Mouse (Mus musculus): Measurements from ENCODE around the gene Siglecf. TPM values are rescaled to one million over a fixed set of nuclear protein-coding genes. Genes with fewer than 3 reads are reported as not detected.
"Not testable (repeated sequence)": the region's sequence is repeated elsewhere in the genome, so short reads cannot be mapped to it uniquely, and the experiment has no call there.

Gene Siglecf
- polyA plus RNA-seq, 1 experiment: 2.7 TPM

DNA sequence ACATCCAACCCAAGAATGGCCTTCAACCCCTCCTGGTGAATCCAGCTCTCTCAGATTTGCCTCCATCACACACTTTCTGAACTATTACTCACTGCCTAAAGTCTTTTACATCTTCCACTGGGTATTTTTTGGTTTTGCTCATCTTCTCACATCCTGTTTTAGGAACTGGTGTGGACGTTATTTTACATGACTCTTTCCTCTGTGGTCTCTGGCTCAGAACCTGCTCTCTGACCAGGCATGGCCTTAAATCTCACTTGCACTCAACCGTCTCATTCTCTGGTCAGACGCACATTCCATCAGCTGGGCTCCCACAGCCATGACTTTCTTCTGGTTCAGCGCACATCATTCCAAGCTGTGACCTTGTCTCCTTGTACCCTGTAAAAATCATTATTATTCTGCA is 10.4 kb upstream of the Siglecf start:
- Histone ChIP-seq H3K4me1 (peaks cover 27% of the 10 kb centered on the region), H3K27me3 (replicated peaks) (no peaks in the 10 kb centered on the region), H3K36me3 (replicated peaks; ENCODE audit: low read length) (no peaks in the 10 kb centered on the region), H3K4me3 (replicated peaks) (no peak overlapping the region), H3K9me3 (no peaks in the 10 kb centered on the region)
- no peak for TF ChIP-seq GATA1 (IDR thresholded peaks at IDR 0.05; ENCODE audit: borderline replicate concordance, low read length)
- no peak for TF ChIP-seq FLI1 (IDR thresholded peaks at IDR 0.05; ENCODE audit: low read length)

DNA sequence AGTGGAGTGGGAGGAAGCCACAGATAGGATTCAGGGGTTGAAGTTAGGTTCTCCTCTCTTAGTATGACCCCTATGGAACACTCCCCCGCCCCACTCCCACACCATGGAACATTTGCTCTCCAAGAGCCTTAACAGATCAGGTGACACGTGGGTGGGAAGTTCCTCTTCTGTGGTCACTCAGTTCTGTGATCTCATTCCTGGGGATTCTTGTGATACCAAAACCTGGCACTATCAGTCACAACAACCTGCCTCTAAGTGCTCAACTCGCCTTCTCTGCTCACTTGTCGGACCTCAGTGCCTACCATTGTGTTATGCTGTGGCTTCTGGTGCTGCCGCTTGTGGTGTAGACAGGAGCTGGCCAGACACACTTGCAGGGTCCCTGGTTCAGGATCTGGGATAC is 8.0 kb upstream of the Siglecf start:
- no peaks in the 10 kb centered on the region for H3K36me3 ChIP-seq (replicated peaks; ENCODE audit: low read length)
- peaks cover 51% of the 10 kb centered on the region for H3K4me1 ChIP-seq
- H3K9me3 ChIP-seq: no peaks in the 10 kb centered on the region
- peak overlapping the region; percentile 60 for H3K4me3 ChIP-seq (replicated peaks)
- no peak for TF ChIP-seq GATA1 (IDR thresholded peaks at IDR 0.05; ENCODE audit: borderline replicate concordance, low read length)
- TF ChIP-seq FLI1 (IDR thresholded peaks at IDR 0.05; ENCODE audit: low read length): no peak
- H3K27me3 ChIP-seq (replicated peaks): no peaks in the 10 kb centered on the region

DNA sequence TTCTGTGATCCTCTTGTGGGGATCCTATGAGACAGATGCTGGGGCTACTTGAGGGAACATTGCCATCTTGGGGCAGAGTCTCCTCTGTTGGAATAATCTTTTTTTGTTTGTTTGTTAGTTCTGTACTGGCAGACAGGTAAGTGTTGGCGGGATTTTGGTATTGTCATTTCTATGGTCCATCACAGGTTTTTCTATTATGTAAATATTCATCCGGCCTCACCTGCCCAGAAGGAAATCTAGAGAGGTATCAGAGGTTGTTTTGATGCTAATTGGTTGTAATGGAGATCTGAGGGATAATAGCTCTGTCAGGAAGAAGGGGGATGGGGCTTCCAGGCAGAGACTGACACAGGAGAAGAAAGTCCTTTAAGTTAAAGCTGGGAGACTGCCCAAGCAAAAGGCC is 7.1 kb upstream of the Siglecf start:
- H3K36me3 ChIP-seq (replicated peaks; ENCODE audit: low read length): no peaks in the 10 kb centered on the region
- peaks cover 58% of the 10 kb centered on the region for H3K4me1 ChIP-seq
- TF ChIP-seq FLI1 (IDR thresholded peaks at IDR 0.05; ENCODE audit: low read length) (no peak), GATA1 (IDR thresholded peaks at IDR 0.05; ENCODE audit: borderline replicate concordance, low read length) (no peak)

DNA sequence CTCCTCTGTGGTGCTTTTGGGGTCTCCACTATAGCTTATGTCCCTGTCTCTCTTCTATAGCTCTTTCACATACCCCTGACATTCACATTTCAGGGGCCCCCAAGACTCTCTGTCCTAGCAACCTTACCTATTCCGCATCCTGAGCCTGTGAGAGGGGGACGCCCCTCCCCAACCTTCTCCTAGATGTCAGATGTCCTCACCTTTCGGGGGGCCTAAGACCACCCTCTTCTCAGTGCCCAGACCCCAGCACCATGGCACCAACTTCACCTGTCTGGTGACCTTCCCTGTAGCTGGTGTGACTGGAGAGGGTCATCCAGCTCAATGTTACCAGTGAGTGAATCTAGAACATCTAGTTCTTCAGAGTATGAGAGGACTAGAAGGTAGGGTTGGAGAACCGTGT is 6.7 kb upstream of the Siglecf start:
- H3K9me3 ChIP-seq: no peaks in the 10 kb centered on the region

More for the DNA sequence above, 7.1 kb upstream of the Siglecf start:
- Histone ChIP-seq H3K4me3 (replicated peaks) (no peak overlapping the region), H3K9me3 (no peaks in the 10 kb centered on the region), H3K27me3 (replicated peaks) (no peaks in the 10 kb centered on the region)

DNA sequence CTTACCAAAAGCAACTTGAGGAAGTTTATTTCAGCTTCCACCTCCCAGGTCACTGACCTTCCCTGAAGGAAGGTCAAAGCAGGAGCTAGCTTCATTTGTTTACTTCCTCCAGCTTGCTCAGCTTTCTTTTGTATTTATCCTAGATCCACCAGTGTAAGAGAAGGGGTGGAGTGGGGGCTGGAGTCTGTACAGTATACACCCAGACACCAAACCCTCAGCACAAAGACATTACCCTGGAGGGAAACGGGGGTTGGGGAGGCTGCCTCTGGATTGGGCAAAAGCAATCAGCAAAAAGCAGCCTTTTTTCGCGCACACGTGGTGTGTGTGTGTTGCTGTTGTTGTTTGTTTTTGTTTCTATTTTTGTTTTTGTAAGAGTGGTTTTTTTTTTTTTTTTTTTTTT is 5.0 kb upstream of the Siglecf start:
- TF ChIP-seq FLI1 (IDR thresholded peaks at IDR 0.05; ENCODE audit: low read length): no peak
- TF ChIP-seq GATA1 (IDR thresholded peaks at IDR 0.05; ENCODE audit: borderline replicate concordance, low read length): no peak
- H3K27me3 ChIP-seq (replicated peaks): no peaks in the 10 kb centered on the region
- H3K4me3 ChIP-seq (replicated peaks): no peak overlapping the region
- H3K9me3 ChIP-seq: no peaks in the 10 kb centered on the region
- peaks cover 80% of the 10 kb centered on the region for H3K4me1 ChIP-seq
- no peaks in the 10 kb centered on the region for H3K36me3 ChIP-seq (replicated peaks; ENCODE audit: low read length)

More for the DNA sequence above, 6.7 kb upstream of the Siglecf start:
- H3K36me3 ChIP-seq (replicated peaks; ENCODE audit: low read length): no peaks in the 10 kb centered on the region
- H3K27me3 ChIP-seq (replicated peaks): no peaks in the 10 kb centered on the region
- TF ChIP-seq GATA1 (IDR thresholded peaks at IDR 0.05; ENCODE audit: borderline replicate concordance, low read length) (no peak), FLI1 (IDR thresholded peaks at IDR 0.05; ENCODE audit: low read length) (no peak)
- peaks cover 63% of the 10 kb centered on the region for H3K4me1 ChIP-seq
- H3K4me3 ChIP-seq (replicated peaks): no peak overlapping the region

DNA sequence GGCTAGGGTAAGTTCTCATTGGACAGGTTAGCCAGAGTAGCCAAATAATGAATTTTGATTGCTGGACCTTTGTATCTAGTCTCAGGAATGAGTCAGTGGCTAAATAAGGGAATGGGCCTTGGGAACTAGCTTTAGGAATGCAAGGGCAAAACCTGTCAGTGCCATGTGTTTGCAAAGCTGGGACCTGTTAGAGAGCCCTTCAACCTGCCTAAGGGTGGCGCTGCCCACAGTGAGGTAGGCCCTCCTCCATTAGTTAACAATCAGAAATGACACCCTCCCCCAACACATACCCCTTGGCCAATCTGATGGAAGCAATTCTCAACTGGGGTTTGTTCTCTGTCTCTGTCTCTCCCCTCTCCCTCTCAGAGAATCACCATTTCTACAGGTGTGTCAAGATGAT is 4.6 kb upstream of the Siglecf start:
- peaks cover 84% of the 10 kb centered on the region for H3K4me1 ChIP-seq
- H3K36me3 ChIP-seq (replicated peaks; ENCODE audit: low read length): peaks cover 3% of the 10 kb centered on the region
- no peaks in the 10 kb centered on the region for H3K9me3 ChIP-seq
- no peak overlapping the region for H3K4me3 ChIP-seq (replicated peaks)
- H3K27me3 ChIP-seq (replicated peaks): no peaks in the 10 kb centered on the region
- no peak for TF ChIP-seq GATA1 (IDR thresholded peaks at IDR 0.05; ENCODE audit: borderline replicate concordance, low read length)
- no peak for TF ChIP-seq FLI1 (IDR thresholded peaks at IDR 0.05; ENCODE audit: low read length)

DNA sequence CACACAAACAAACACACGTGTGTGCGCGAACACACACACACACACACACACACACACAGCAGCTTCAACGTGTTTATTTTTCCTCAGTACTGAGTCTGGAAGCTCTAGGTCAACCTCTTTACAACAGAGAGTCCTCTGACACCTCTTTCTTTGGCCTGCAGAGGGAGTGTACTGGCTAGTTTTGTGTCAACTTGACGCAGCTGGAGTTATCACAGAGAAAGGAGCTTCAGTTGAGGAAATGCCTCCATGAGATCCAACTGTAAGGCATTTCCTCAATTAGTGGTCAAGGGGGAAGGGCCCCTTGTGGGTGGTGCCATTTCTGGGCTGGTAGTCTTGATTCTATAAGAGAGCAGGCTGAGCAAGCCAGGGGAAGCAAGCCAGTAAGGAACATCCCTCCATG is 1.5 kb upstream of the Siglecf start:
- peaks cover 93% of the 10 kb centered on the region for H3K4me1 ChIP-seq
- H3K9me3 ChIP-seq; H3K27me3 ChIP-seq (replicated peaks); H3K36me3 ChIP-seq (replicated peaks; ENCODE audit: low read length): not testable (repeated sequence)
- peak overlapping the region; percentile 20 for H3K4me3 ChIP-seq (replicated peaks)

DNA sequence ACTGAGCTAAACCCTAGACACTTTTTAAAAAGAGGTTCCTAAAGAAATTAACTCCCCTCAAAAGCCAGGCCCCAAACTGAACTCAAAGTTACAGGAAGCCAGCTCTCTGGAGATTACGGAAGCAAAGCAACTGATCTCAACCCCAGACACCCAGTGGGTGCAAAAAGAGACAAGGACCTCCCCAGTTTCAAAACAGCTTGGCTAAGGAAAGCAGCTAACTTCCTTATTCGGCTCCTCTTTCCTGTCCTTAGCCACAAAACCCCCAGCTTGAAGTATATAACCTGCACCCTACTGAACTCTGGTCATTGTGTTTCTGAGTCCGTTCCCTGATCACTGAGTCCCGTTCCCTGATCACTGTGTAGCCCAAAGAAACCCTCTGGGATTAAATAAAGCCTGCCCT is 2.0 kb downstream of the Siglecf start:
- Histone ChIP-seq H3K36me3 (replicated peaks; ENCODE audit: low read length) (peaks cover 8% of the 10 kb centered on the region), H3K9me3 (no peaks in the 10 kb centered on the region), H3K27me3 (replicated peaks) (no peaks in the 10 kb centered on the region), H3K4me1 (peaks cover 90% of the 10 kb centered on the region), H3K4me3 (replicated peaks) (peak overlapping the region; percentile 76)
- no peak for TF ChIP-seq GATA1 (IDR thresholded peaks at IDR 0.05; ENCODE audit: borderline replicate concordance, low read length)
- TF ChIP-seq FLI1 (IDR thresholded peaks at IDR 0.05; ENCODE audit: low read length): no peak

DNA sequence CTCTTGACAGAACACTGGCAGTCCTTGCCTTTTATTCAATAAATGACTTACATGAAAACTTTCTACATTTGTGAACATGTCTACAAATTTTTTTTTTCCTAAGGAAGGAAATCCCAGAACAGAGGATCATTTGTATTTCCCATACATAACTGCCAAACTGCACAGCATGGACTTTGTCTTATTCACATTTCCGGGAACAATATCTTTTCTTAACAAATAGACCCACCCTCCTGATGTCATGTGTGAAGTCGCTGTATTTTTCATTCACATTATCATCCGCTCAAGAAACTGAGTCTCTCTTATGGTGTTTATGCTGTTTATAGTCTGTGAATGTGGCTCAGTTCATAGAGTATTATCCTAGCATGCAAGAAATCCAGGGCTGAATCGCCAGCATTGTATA is 2.6 kb downstream of the Siglecf start:
- Histone ChIP-seq H3K4me1 (peaks cover 90% of the 10 kb centered on the region), H3K36me3 (replicated peaks; ENCODE audit: low read length) (peaks cover 13% of the 10 kb centered on the region), H3K4me3 (replicated peaks) (no peak overlapping the region), H3K9me3 (no peaks in the 10 kb centered on the region), H3K27me3 (replicated peaks) (no peaks in the 10 kb centered on the region)
- TF ChIP-seq GATA1 (IDR thresholded peaks at IDR 0.05; ENCODE audit: borderline replicate concordance, low read length) (no peak), FLI1 (IDR thresholded peaks at IDR 0.05; ENCODE audit: low read length) (no peak)

DNA sequence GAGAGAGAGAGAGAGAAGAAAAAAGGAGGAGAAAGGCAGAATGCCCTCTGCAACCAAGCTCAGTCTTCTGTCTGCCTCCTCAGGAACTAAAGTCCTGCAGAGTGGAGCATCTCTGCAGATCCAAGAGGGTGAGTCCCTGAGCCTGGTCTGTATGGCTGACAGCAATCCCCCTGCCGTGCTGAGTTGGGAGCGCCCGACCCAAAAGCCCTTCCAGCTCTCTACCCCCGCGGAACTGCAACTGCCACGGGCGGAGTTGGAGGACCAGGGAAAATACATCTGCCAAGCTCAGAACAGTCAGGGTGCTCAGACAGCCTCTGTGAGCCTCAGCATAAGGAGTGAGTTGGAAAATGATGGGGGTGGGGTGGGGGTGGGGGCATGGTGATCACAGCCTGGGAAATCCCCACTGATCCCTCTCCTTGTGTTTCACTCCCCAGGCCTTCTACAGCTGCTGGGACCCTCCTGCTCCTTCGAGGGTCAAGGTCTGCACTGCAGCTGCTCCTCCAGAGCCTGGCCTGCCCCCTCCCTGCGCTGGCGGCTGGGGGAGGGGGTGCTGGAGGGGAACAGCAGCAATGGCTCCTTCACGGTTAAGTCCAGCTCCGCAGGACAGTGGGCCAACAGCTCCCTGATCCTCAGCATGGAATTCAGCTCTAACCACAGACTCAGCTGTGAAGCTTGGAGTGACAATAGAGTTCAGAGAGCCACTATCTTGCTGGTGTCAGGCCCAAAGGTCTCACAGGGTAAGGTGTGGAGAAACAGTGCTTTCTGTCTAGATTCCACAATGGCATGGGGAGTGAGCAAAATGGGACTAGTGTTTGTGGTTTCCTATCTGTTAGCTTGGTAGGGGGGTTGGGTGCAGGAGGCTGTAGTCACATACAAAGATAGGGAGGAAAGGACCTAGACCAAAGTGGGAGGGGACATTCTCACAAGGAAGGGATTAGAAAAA is 4.0 kb downstream of the Siglecf start:
- peaks cover 13% of the 10 kb centered on the region for H3K36me3 ChIP-seq (replicated peaks; ENCODE audit: low read length)
- peak overlapping the region; percentile 28 for H3K4me3 ChIP-seq (replicated peaks)
- no peaks in the 10 kb centered on the region for H3K9me3 ChIP-seq
- H3K4me1 ChIP-seq: peaks cover 76% of the 10 kb centered on the region
- H3K27me3 ChIP-seq (replicated peaks): no peaks in the 10 kb centered on the region
- TF ChIP-seq FLI1 (IDR thresholded peaks at IDR 0.05; ENCODE audit: low read length) (no peak), GATA1 (IDR thresholded peaks at IDR 0.05; ENCODE audit: borderline replicate concordance, low read length) (no peak)
